Mouse (Mus musculus): Measurements from ENCODE around the gene Efnb2.

Efnb2 gene

DNA sequence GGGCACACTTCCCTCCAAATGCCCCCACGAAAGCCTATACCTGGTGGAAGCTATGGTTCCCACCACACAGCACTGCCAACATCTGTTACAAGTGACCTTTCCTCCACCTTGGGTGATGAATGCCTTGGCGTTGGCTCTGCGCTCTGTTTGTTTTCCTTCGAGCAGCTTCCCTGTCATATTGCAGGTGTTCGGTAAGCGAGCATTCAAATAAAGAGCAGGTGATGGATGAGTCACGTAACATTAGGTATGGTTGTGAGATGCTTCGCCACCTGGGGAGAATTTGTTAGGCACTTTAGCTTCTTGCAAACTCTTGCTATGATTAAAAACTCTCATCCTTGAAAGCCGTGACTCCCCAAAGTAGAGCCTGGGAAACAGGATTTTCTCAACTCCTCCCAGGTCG lies 91.8 kb downstream of the Efnb2 start:
- DNase-seq (ENCODE audit: low read depth, low spot score), result no peak

DNA sequence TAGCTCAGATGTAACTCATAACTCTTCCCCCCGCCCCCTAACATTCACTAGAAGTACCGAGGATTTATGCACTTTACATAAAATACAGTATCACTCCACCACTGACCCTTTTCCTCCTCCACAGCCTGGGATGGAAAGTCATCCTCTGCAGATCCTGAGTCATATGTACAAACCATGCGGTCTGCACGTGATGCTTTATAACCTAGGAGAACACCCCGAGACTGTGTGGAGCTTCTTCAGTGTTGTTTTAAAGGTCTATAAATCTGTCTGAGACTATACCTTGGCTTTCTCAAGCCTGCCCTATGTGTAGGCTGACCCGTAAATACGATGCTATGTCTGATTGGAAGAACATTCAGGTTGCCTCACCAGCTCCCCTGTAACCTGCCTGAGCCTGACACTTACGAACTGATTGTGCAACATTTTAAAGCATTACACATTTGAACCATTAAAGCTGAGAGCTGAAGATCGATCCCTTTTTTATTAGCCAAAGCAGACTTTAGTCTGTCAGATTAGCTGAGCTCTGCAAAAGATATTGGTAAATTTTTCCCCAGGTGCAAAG lies 92.7 kb downstream of the Efnb2 start:
- no peak for DNase-seq (ENCODE audit: low read depth, low spot score)

All from telencephalon, adult 2 months (tissue).